8 mouse cellular contexts compared by ENCODE assay signal in the genomic region with DNA sequence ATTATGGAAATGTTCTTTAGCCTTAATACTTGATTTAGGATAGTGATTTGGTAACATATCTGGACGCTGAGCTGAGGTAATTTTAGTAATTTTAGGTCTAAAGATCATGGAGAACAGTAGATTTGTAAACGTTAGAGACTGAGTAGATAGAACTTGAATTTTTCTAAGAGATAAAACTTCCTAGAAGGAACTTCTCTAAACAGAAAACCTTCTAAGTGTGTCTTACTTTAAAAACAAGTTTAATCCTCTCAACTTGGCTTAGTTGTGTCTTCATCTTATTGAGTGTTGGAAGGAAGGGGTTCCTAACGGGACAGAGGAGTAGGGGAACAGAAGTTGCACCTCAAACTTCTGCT.
DNase-seq lines count a peak whose midpoint lies in the region; ATAC-seq and TF ChIP-seq lines count a peak whose summit lies in the region.

No protein-coding gene starts in this region.

- no peak for DNase-seq in heart, postnatal 14 days
- no peak for DNase-seq in midbrain, embryonic 11.5 days (ENCODE audit: low spot score, missing footprints)
- no peak for DNase-seq in left cerebral cortex, postnatal 36 days (ENCODE audit: low spot score in 2 of 2)
- no peak for DNase-seq in thymus, postnatal 0 days (ENCODE audit: low spot score)
- no peak for DNase-seq in urinary bladder, postnatal 25 days (ENCODE audit: low spot score)

- TF ChIP-seq CTCF in bone marrow, adult 2 months (IDR thresholded peaks at IDR 0.05; ENCODE audit: control insufficient read depth, insufficient read depth, low read length) = no peak

- WGBS in heart, embryonic 16.5 days = 43% methylated on average over 3 of the region's 3 CpGs
- WGBS in bone marrow, adult 2 months = 2% methylated on average over 3 of the region's 3 CpGs
- WGBS in hindbrain, embryonic 12.5 days = 47% methylated on average over 3 of the region's 3 CpGs
- WGBS in midbrain, embryonic 11.5 days = 46% methylated on average over 3 of the region's 3 CpGs

- intact Hi-C loops in heart, postnatal 14 days (cut with DNase I) = loop anchor here (2.0 kb wide), 1 partner anchor 18 kb away; no protein-coding TSS in a partner anchor
- intact Hi-C loops in left cerebral cortex, postnatal 36 days (cut with DNase I) = no loop called here

- ATAC-seq in heart, embryonic 16.5 days (replicated peaks; ENCODE audit: extremely low read depth, insufficient read depth, low FRiP score) = no peak
- ATAC-seq in hindbrain, embryonic 12.5 days (ENCODE audit: low FRiP score) = no peak
- no peak for ATAC-seq in midbrain, embryonic 11.5 days (ENCODE audit: low FRiP score)

- H3K4me1 ChIP-seq in heart, embryonic 16.5 days (ENCODE audit: control insufficient read depth, insufficient read depth, low read length) = peaks cover 16% of the 10 kb centered on the region
- H3K4me1 ChIP-seq in bone marrow, adult 2 months (ENCODE audit: control insufficient read depth, insufficient read depth, low read length) = peaks cover 12% of the 10 kb centered on the region; the same call in 1 of the 2 replicates
- peaks cover 12% of the 10 kb centered on the region for H3K4me1 ChIP-seq in hindbrain, embryonic 12.5 days
- peaks cover 4% of the 10 kb centered on the region; the same call in 1 of the 2 replicates for H3K4me1 ChIP-seq in midbrain, embryonic 11.5 days (ENCODE audit: control insufficient read depth, insufficient read depth, low read length)

- peak overlapping the region; percentile 67 for H3K4me2 ChIP-seq in heart, embryonic 16.5 days (ENCODE audit: low read depth, low read length)
- H3K4me2 ChIP-seq in hindbrain, embryonic 12.5 days (replicated peaks) = peak overlapping the region; percentile 72
- H3K4me2 ChIP-seq in midbrain, embryonic 11.5 days = peak overlapping the region; percentile 63

- peak overlapping the region; percentile 93 for H3K9ac ChIP-seq in heart, embryonic 16.5 days (ENCODE audit: low read length)
- H3K9ac ChIP-seq in hindbrain, embryonic 12.5 days = no peak overlapping the region
- H3K9ac ChIP-seq in midbrain, embryonic 11.5 days (ENCODE audit: low read length) = peak overlapping the region; percentile 88; the same call in 1 of the 2 replicates

- no peak for TF ChIP-seq POLR2A in bone marrow, adult 2 months (IDR thresholded peaks at IDR 0.05; ENCODE audit: borderline replicate concordance, control insufficient read depth, low read depth, low read length)

- H3K9me3 ChIP-seq in heart, embryonic 16.5 days (replicated peaks; ENCODE audit: control insufficient read depth, low read length) = no peaks in the 10 kb centered on the region
- no peaks in the 10 kb centered on the region for H3K9me3 ChIP-seq in hindbrain, embryonic 12.5 days (replicated peaks)
- no peaks in the 10 kb centered on the region for H3K9me3 ChIP-seq in midbrain, embryonic 11.5 days (ENCODE audit: control insufficient read depth, low read length)

- H3K27me3 ChIP-seq in heart, embryonic 16.5 days (ENCODE audit: control insufficient read depth, insufficient read depth, low read length) = no peaks in the 10 kb centered on the region
- H3K27me3 ChIP-seq in hindbrain, embryonic 12.5 days = no peaks in the 10 kb centered on the region
- peaks cover 8% of the 10 kb centered on the region; the same call in 1 of the 2 replicates for H3K27me3 ChIP-seq in midbrain, embryonic 11.5 days (ENCODE audit: control insufficient read depth, insufficient read depth, low read length)

- H3K36me3 ChIP-seq in heart, embryonic 16.5 days (ENCODE audit: control insufficient read depth, insufficient read depth) = no peaks in the 10 kb centered on the region
- H3K36me3 ChIP-seq in hindbrain, embryonic 12.5 days = no peaks in the 10 kb centered on the region
- no peaks in the 10 kb centered on the region for H3K36me3 ChIP-seq in midbrain, embryonic 11.5 days (ENCODE audit: control insufficient read depth, insufficient read depth, low read length)

- peak overlapping the region; percentile 62 for H3K4me3 ChIP-seq in heart, embryonic 16.5 days (ENCODE audit: low read length)
- peak overlapping the region; percentile 86 for H3K4me3 ChIP-seq in bone marrow, adult 2 months (replicated peaks; ENCODE audit: control insufficient read depth, low read depth, low read length)
- H3K4me3 ChIP-seq in hindbrain, embryonic 12.5 days = peak overlapping the region; percentile 66
- H3K4me3 ChIP-seq in midbrain, embryonic 11.5 days (ENCODE audit: low read depth, low read length) = peak overlapping the region; percentile 70; the same call in 1 of the 2 replicates

- H3K27ac ChIP-seq in heart, embryonic 16.5 days (ENCODE audit: low read length) = peak overlapping the region; percentile 93; the same call in 1 of the 2 replicates
- peak overlapping the region; percentile 100 for H3K27ac ChIP-seq in bone marrow, adult 2 months (ENCODE audit: control insufficient read depth, insufficient read depth, low read depth, low read length, poor library complexity)
- no peak overlapping the region for H3K27ac ChIP-seq in hindbrain, embryonic 12.5 days
- H3K27ac ChIP-seq in midbrain, embryonic 11.5 days (ENCODE audit: low read depth, low read length) = no peak overlapping the region

Comparison
In these comparisons a context has a peak if more than half of its experiments do, and no peak if none do; other contexts are left out.
1. H3K27ac ChIP-seq: peak in heart, embryonic 16.5 days (single experiment) and bone marrow, adult 2 months (single experiment); none in hindbrain, embryonic 12.5 days (single experiment) and midbrain, embryonic 11.5 days (single experiment).
2. Peak in every context shown above with its lines, with median percentiles within 50 percentile points of each other: H3K4me2 ChIP-seq and H3K4me3 ChIP-seq.